Mouse (Mus musculus) stomach, embryonic 14.5 days (tissue): ENCODE results near the gene Pigu. TPM values are rescaled to one million over a fixed set of nuclear protein-coding genes. Genes with fewer than 3 reads are reported as not detected.

Source experiments
- ATAC-seq: fragments of 200-750 bp; cut with Nextera tagmentation; 2 replicates; pipeline ENCODE4 v1.8.0; 2017; ENCODE audit warnings: low read depth, moderate TSS enrichment; ENCODE audit not compliant: insufficient number of reproducible peaks, insufficient read depth, low FRiP score
- H3K27ac ChIP-seq: fragments of 300-500 bp; sonication (generic); 2 replicates; pipeline ENCODE4 v1.5.1; 2014; ENCODE audit warnings: mild to moderate bottlenecking, low read length, moderate library complexity, mixed read lengths
- H3K27me3 ChIP-seq: fragments of 300-500 bp; sonication (generic); 2 replicates; pipeline ENCODE4 v1.6.1; 2014; ENCODE audit warnings: low read length, control low read depth, mixed read lengths; ENCODE audit not compliant: control insufficient read depth, insufficient read depth
- H3K36me3 ChIP-seq: fragments of 300-500 bp; sonication (generic); 2 replicates; pipeline ENCODE4 v1.6.1; 2014; ENCODE audit warnings: mild to moderate bottlenecking, control low read depth, low read length, moderate library complexity, mixed read lengths; ENCODE audit not compliant: control insufficient read depth, insufficient read depth
- H3K4me1 ChIP-seq: fragments of 300-500 bp; sonication (generic); 2 replicates; pipeline ENCODE4 v1.6.1; 2014; ENCODE audit warnings: low read length, control low read depth, mixed read lengths; ENCODE audit not compliant: control insufficient read depth, insufficient read depth
- H3K4me2 ChIP-seq: fragments of 300-500 bp; sonication (generic); replicated peaks from 2 replicates; pipeline ENCODE4 v1.6.1; 2014; ENCODE audit warnings: low read depth, low read length, control low read depth
- H3K4me3 ChIP-seq: fragments of 300-500 bp; sonication (generic); 2 replicates; pipeline ENCODE4 v1.5.1; 2014; ENCODE audit warnings: low read depth, low read length, control low read depth
- H3K9ac ChIP-seq: fragments of 300-500 bp; sonication (generic); replicated peaks from 2 replicates; pipeline ENCODE4 v1.6.1; 2014; ENCODE audit warnings: low read depth, mild to moderate bottlenecking, control low read depth, low read length, moderate library complexity, mixed read lengths
- H3K9me3 ChIP-seq: fragments of 300-500 bp; sonication (generic); 2 replicates; pipeline ENCODE4 v1.6.1; 2016; ENCODE audit warnings: low read depth, low read length, control low read depth; ENCODE audit not compliant: control insufficient read depth
- WGBS: fragments of 180-500 bp; shearing (Covaris S2); extraction: QIAGEN DNeasy Blood & Tissue Kit; methylation state at CpG from one replicate; pipeline ENCODE4 v1.1.7; 2014; 5-methylcytosine and 5-hydroxymethylcytosine counted together
- polyA plus RNA-seq: library from polyadenylated mRNA; unstranded; fragments of >200 nt; fragmentation: Nextera tagmentation; extraction: Ambion mirVana; gene quantifications from 2 replicates; pipeline ENCODE4 v1.2.1, GENCODE M21; 2014

Pigu gene
- polyA plus RNA-seq, 1 experiment from 2014 or later = 62.5 TPM

GRCm38 (mm10) chr2:155354402-155354801, 2.8 kb downstream of the Pigu start:
- Histone ChIP-seq H3K4me3 (no peak overlapping the region), H3K36me3 (no peaks in the 10 kb centered on the region), H3K9ac (no peak overlapping the region), H3K9me3 (no peaks in the 10 kb centered on the region), H3K4me1 (peaks cover 6% of the 10 kb centered on the region; the same call in 1 of the 2 replicates), H3K27me3 (no peaks in the 10 kb centered on the region), H3K4me2 (no peak overlapping the region), H3K27ac (no peak overlapping the region)
- WGBS = 88% methylated on average over 3 of the region's 3 CpGs
- ATAC-seq = no peak

- no peak overlapping the region for H3K27ac ChIP-seq
- no peaks in the 10 kb centered on the region; the same call in 1 of the 2 replicates for H3K36me3 ChIP-seq
- no peak overlapping the region for H3K4me2 ChIP-seq
- no peaks in the 10 kb centered on the region for H3K9me3 ChIP-seq
- no peaks in the 10 kb centered on the region for H3K4me1 ChIP-seq
- no peak overlapping the region for H3K4me3 ChIP-seq
- H3K27me3 ChIP-seq = no peaks in the 10 kb centered on the region
- WGBS = 71% methylated on average over 1 of the region's 1 CpGs
- no peak for ATAC-seq
- H3K9ac ChIP-seq = no peak overlapping the region
These were observed 10.6 kb downstream of the Pigu start for GRCm38 (mm10) chr2:155346670-155347069.

- Histone ChIP-seq H3K27ac (no peak overlapping the region), H3K9ac (no peak overlapping the region), H3K36me3 (peaks cover 6% of the 10 kb centered on the region), H3K27me3 (no peaks in the 10 kb centered on the region), H3K4me2 (no peak overlapping the region), H3K4me1 (no peaks in the 10 kb centered on the region), H3K4me3 (no peak overlapping the region), H3K9me3 (no peaks in the 10 kb centered on the region)
- no peak for ATAC-seq
These were observed 17.1 kb downstream of the Pigu start for GRCm38 (mm10) chr2:155340166-155340565.

- H3K27me3 ChIP-seq = no peaks in the 10 kb centered on the region
- WGBS = 91% methylated on average over 3 of the region's 3 CpGs
- H3K4me1 ChIP-seq = no peaks in the 10 kb centered on the region
- H3K4me3 ChIP-seq = no peak overlapping the region
- H3K36me3 ChIP-seq = peaks cover 18% of the 10 kb centered on the region
- no peak overlapping the region for H3K4me2 ChIP-seq
- no peak overlapping the region for H3K9ac ChIP-seq
- no peaks in the 10 kb centered on the region for H3K9me3 ChIP-seq
- H3K27ac ChIP-seq = no peak overlapping the region
- no peak for ATAC-seq
These were observed 21.0 kb downstream of the Pigu start for GRCm38 (mm10) chr2:155336254-155336653.

- H3K4me2 ChIP-seq = no peak overlapping the region
- H3K27me3 ChIP-seq = no peaks in the 10 kb centered on the region
- H3K9ac ChIP-seq = no peak overlapping the region
- WGBS = 88% methylated on average over 1 of the region's 1 CpGs
- no peaks in the 10 kb centered on the region for H3K4me1 ChIP-seq
- ATAC-seq = no peak
- no peak overlapping the region for H3K27ac ChIP-seq
- no peak overlapping the region for H3K4me3 ChIP-seq
- H3K9me3 ChIP-seq = no peaks in the 10 kb centered on the region
- peaks cover 18% of the 10 kb centered on the region for H3K36me3 ChIP-seq
These were observed 22.0 kb downstream of the Pigu start for GRCm38 (mm10) chr2:155335231-155335630.

- Histone ChIP-seq H3K4me3 (no peak overlapping the region), H3K9me3 (no peaks in the 10 kb centered on the region), H3K36me3 (peaks cover 22% of the 10 kb centered on the region), H3K4me1 (no peaks in the 10 kb centered on the region), H3K4me2 (no peak overlapping the region), H3K27ac (no peak overlapping the region), H3K27me3 (no peaks in the 10 kb centered on the region), H3K9ac (no peak overlapping the region)
- WGBS = 87% methylated on average over 1 of the region's 1 CpGs
- no peak for ATAC-seq
These were observed 23.8 kb downstream of the Pigu start for GRCm38 (mm10) chr2:155333421-155333820.

GRCm38 (mm10) chr2:155331351-155331750, 25.9 kb downstream of the Pigu start:
- Histone ChIP-seq H3K27me3 (no peaks in the 10 kb centered on the region), H3K27ac (no peak overlapping the region), H3K4me3 (no peak overlapping the region), H3K4me2 (no peak overlapping the region), H3K9me3 (no peaks in the 10 kb centered on the region), H3K4me1 (no peaks in the 10 kb centered on the region), H3K36me3 (peaks cover 32% of the 10 kb centered on the region), H3K9ac (no peak overlapping the region)
- WGBS = 63% methylated on average over 4 of the region's 4 CpGs
- no peak for ATAC-seq

GRCm38 (mm10) chr2:155330811-155331210, 26.4 kb downstream of the Pigu start:
- no peaks in the 10 kb centered on the region for H3K4me1 ChIP-seq
- no peak overlapping the region for H3K4me2 ChIP-seq
- H3K9me3 ChIP-seq = no peaks in the 10 kb centered on the region
- WGBS = 91% methylated on average over 4 of the region's 4 CpGs
- ATAC-seq = no peak
- no peak overlapping the region for H3K27ac ChIP-seq
- no peaks in the 10 kb centered on the region for H3K27me3 ChIP-seq
- no peak overlapping the region for H3K9ac ChIP-seq
- peaks cover 31% of the 10 kb centered on the region for H3K36me3 ChIP-seq
- no peak overlapping the region for H3K4me3 ChIP-seq

- Histone ChIP-seq H3K4me2 (no peak overlapping the region), H3K27me3 (no peaks in the 10 kb centered on the region), H3K4me1 (no peaks in the 10 kb centered on the region), H3K36me3 (peaks cover 22% of the 10 kb centered on the region), H3K4me3 (no peak overlapping the region), H3K9me3 (no peaks in the 10 kb centered on the region), H3K9ac (no peak overlapping the region), H3K27ac (no peak overlapping the region)
- no peak for ATAC-seq
- 89% methylated on average over 2 of the region's 2 CpGs for WGBS
These were observed 27.5 kb downstream of the Pigu start for GRCm38 (mm10) chr2:155329707-155330106.
